Mouse (Mus musculus): Measurements from ENCODE around the gene Hpcal4.

Gene Hpcal4

GRCm38 (mm10) chr4:123237386-123238266 lies 54.6 kb downstream of the Hpcal4 start:
- no peak for DNase-seq (ENCODE audit: low spot score in 2 of 2)

GRCm38 (mm10) chr4:123239361-123240203 lies 56.6 kb downstream of the Hpcal4 start:
- DNase-seq (ENCODE audit: low spot score in 2 of 2): peak in 1 of 2 experiments; percentile 54
